Mouse (Mus musculus) gonadal fat pad, adult 2 months (tissue): ENCODE results near the gene Crebrf. TPM values are rescaled to one million over a fixed set of nuclear protein-coding genes. Genes with fewer than 3 reads are reported as not detected.

Experiments used
- DNase-seq: peaks from one replicate; pipeline ENCODE4 v3.0.0-alpha.2; 2012; ENCODE audit warnings: low read depth
- polyA plus RNA-seq: library from polyadenylated mRNA; depleted of rRNA; stranded (reverse); fragments of >200 nt; gene quantifications from 2 replicates; pipeline ENCODE4 v1.2.3, GENCODE M21; 2012; rRNA removed

Crebrf gene
- 9.6 and 10.9 TPM in 2 replicates for polyA plus RNA-seq

GRCm38 (mm10) chr17:26715271-26715758, at the start of gene Crebrf:
Gene Crebrf (plus strand): TSS chr17:26715650.
- peak; percentile 42 for DNase-seq

- DNase-seq, result no peak
Measured at GRCm38 (mm10) chr17:26671268-26671667, 44.2 kb upstream of the Crebrf start.

GRCm38 (mm10) chr17:26675845-26676244, 39.6 kb upstream of the Crebrf start:
- DNase-seq, result no peak

- DNase-seq, result no peak
Measured at GRCm38 (mm10) chr17:26676252-26676615, 39.2 kb upstream of the Crebrf start.

- DNase-seq, result no peak
Measured at GRCm38 (mm10) chr17:26676616-26677376, 38.7 kb upstream of the Crebrf start.

- DNase-seq, result peak; percentile 68
Measured at GRCm38 (mm10) chr17:26677711-26678637, 37.5 kb upstream of the Crebrf start.

- DNase-seq, result no peak
Measured at GRCm38 (mm10) chr17:26681276-26681675, 34.2 kb upstream of the Crebrf start.

GRCm38 (mm10) chr17:26686334-26687000, 29.0 kb upstream of the Crebrf start:
- DNase-seq, result no peak

- no peak for DNase-seq
Measured at GRCm38 (mm10) chr17:26688795-26689735, 26.4 kb upstream of the Crebrf start.

GRCm38 (mm10) chr17:26689810-26690209, 25.6 kb upstream of the Crebrf start:
- DNase-seq, result no peak

- no peak for DNase-seq
Measured at GRCm38 (mm10) chr17:26690236-26690635, 25.2 kb upstream of the Crebrf start.

GRCm38 (mm10) chr17:26691110-26691509, 24.3 kb upstream of the Crebrf start:
- DNase-seq, result no peak

- no peak for DNase-seq
Measured at GRCm38 (mm10) chr17:26693424-26693823, 22.0 kb upstream of the Crebrf start.

GRCm38 (mm10) chr17:26694171-26694570, 21.3 kb upstream of the Crebrf start:
- DNase-seq, result no peak

GRCm38 (mm10) chr17:26695193-26695592, 20.3 kb upstream of the Crebrf start:
- no peak for DNase-seq

- DNase-seq, result no peak
Measured at GRCm38 (mm10) chr17:26698846-26699245, 16.6 kb upstream of the Crebrf start.

GRCm38 (mm10) chr17:26699819-26700616, 15.4 kb upstream of the Crebrf start:
- no peak for DNase-seq

- no peak for DNase-seq
Measured at GRCm38 (mm10) chr17:26701565-26701964, 13.9 kb upstream of the Crebrf start.

- no peak for DNase-seq
Measured at GRCm38 (mm10) chr17:26702621-26703020, 12.8 kb upstream of the Crebrf start.

GRCm38 (mm10) chr17:26703671-26704070, 11.8 kb upstream of the Crebrf start:
- no peak for DNase-seq
